Mouse (Mus musculus) T-helper 1 cell (primary cell): ENCODE data around the gene Gm42906.

Source experiments
- in situ Hi-C: fragments of 300-600 bp; cut with MboI, MseI; formaldehyde crosslinking; loops from one replicate; pipeline ENCODE4 v1.15.1; 2025; ENCODE audit warnings: high pct_unique_total_duplicates

Gene Gm42906

GRCm38 (mm10) chr5:151071430-151071829 is 356.5 kb downstream of the Gm42906 start:
- in situ Hi-C loops = no loop called here

- in situ Hi-C loops = no loop called here
Measured at GRCm38 (mm10) chr5:151070896-151071295, 357.1 kb downstream of the Gm42906 start.

GRCm38 (mm10) chr5:151069569-151069968 is 358.4 kb downstream of the Gm42906 start:
- in situ Hi-C loops = no loop called here

GRCm38 (mm10) chr5:151066016-151066415 is 361.9 kb downstream of the Gm42906 start:
- in situ Hi-C loops = no loop called here

- in situ Hi-C loops = no loop called here
Measured at GRCm38 (mm10) chr5:151065228-151065627, 362.7 kb downstream of the Gm42906 start.

GRCm38 (mm10) chr5:151061942-151062341 is 366.0 kb downstream of the Gm42906 start:
- in situ Hi-C loops = no loop called here

- in situ Hi-C loops = no loop called here
Measured at GRCm38 (mm10) chr5:151060476-151060875, 367.5 kb downstream of the Gm42906 start.

- in situ Hi-C loops = no loop called here
Measured at GRCm38 (mm10) chr5:151059772-151060171, 368.2 kb downstream of the Gm42906 start.

GRCm38 (mm10) chr5:151059352-151059751 is 368.6 kb downstream of the Gm42906 start:
- in situ Hi-C loops = no loop called here

GRCm38 (mm10) chr5:151057716-151058115 is 370.2 kb downstream of the Gm42906 start:
- in situ Hi-C loops = no loop called here

GRCm38 (mm10) chr5:151056920-151057294 is 371.1 kb downstream of the Gm42906 start:
- in situ Hi-C loops = no loop called here

- in situ Hi-C loops = no loop called here
Measured at GRCm38 (mm10) chr5:151056255-151056919, 371.6 kb downstream of the Gm42906 start.

- in situ Hi-C loops = no loop called here
Measured at GRCm38 (mm10) chr5:151055426-151056090, 372.4 kb downstream of the Gm42906 start.

- in situ Hi-C loops = no loop called here
Measured at GRCm38 (mm10) chr5:151054743-151055114, 373.2 kb downstream of the Gm42906 start.

GRCm38 (mm10) chr5:151054100-151054742 is 373.7 kb downstream of the Gm42906 start:
- in situ Hi-C loops = no loop called here

GRCm38 (mm10) chr5:151053190-151053589 is 374.8 kb downstream of the Gm42906 start:
- in situ Hi-C loops = no loop called here

- in situ Hi-C loops = no loop called here
Measured at GRCm38 (mm10) chr5:151052331-151052730, 375.6 kb downstream of the Gm42906 start.

- in situ Hi-C loops = no loop called here
Measured at GRCm38 (mm10) chr5:151047488-151047887, 380.5 kb downstream of the Gm42906 start.

GRCm38 (mm10) chr5:151046917-151047316 is 381.0 kb downstream of the Gm42906 start:
- in situ Hi-C loops = no loop called here

- in situ Hi-C loops = no loop called here
Measured at GRCm38 (mm10) chr5:151046131-151046530, 381.8 kb downstream of the Gm42906 start.

GRCm38 (mm10) chr5:151042911-151043310 is 385.1 kb downstream of the Gm42906 start:
- in situ Hi-C loops = no loop called here

- in situ Hi-C loops = no loop called here
Measured at GRCm38 (mm10) chr5:151037871-151038270, 390.1 kb downstream of the Gm42906 start.
